Mouse (Mus musculus) limb, embryonic 10.5 days (tissue): Measurements from ENCODE around the gene Zswim8. TPM values are rescaled to one million over a fixed set of nuclear protein-coding genes. Genes with fewer than 3 reads are reported as not detected.

Experiments
- DNase-seq: peaks from one replicate; pipeline ENCODE4 v3.0.0-alpha.2; 2017; ENCODE audit warnings: low spot score
- H3K27ac ChIP-seq: fragments of 300-500 bp; sonication (generic); 2 replicates; pipeline ENCODE4 v1.5.1; 2016; ENCODE audit warnings: mild to moderate bottlenecking
- H3K27me3 ChIP-seq: fragments of 300-500 bp; sonication (generic); 2 replicates; pipeline ENCODE4 v1.6.1; 2016; ENCODE audit warnings: low read depth, mild to moderate bottlenecking; ENCODE audit not compliant: poor library complexity, severe bottlenecking
- H3K36me3 ChIP-seq: fragments of 300-500 bp; sonication (generic); 2 replicates; pipeline ENCODE4 v1.6.1; 2016; ENCODE audit warnings: mild to moderate bottlenecking, moderate library complexity
- H3K4me1 ChIP-seq: fragments of 300-500 bp; sonication (generic); 2 replicates; pipeline ENCODE4 v1.6.1; 2016
- H3K4me3 ChIP-seq: fragments of 300-500 bp; sonication (generic); 2 replicates; pipeline ENCODE4 v1.5.1; 2016; ENCODE audit warnings: mild to moderate bottlenecking, moderate library complexity
- H3K9me3 ChIP-seq: fragments of 300-500 bp; sonication (generic); replicated peaks from 2 replicates; pipeline ENCODE4 v1.6.1; 2016; ENCODE audit warnings: mild to moderate bottlenecking
- WGBS: fragments of 180-500 bp; shearing (Covaris S2); methylation state at CpG from one replicate; pipeline ENCODE4 v1.1.7; 2016; 5-methylcytosine and 5-hydroxymethylcytosine counted together
- polyA plus RNA-seq: library from polyadenylated mRNA; unstranded; fragments of >200 nt; fragmentation: Nextera tagmentation; extraction: Ambion mirVana; gene quantifications from 2 replicates; pipeline ENCODE4 v1.2.1, GENCODE M21; 2016

The Zswim8 gene
- 32.5 and 39.3 TPM in 2 replicates for polyA plus RNA-seq

DNA sequence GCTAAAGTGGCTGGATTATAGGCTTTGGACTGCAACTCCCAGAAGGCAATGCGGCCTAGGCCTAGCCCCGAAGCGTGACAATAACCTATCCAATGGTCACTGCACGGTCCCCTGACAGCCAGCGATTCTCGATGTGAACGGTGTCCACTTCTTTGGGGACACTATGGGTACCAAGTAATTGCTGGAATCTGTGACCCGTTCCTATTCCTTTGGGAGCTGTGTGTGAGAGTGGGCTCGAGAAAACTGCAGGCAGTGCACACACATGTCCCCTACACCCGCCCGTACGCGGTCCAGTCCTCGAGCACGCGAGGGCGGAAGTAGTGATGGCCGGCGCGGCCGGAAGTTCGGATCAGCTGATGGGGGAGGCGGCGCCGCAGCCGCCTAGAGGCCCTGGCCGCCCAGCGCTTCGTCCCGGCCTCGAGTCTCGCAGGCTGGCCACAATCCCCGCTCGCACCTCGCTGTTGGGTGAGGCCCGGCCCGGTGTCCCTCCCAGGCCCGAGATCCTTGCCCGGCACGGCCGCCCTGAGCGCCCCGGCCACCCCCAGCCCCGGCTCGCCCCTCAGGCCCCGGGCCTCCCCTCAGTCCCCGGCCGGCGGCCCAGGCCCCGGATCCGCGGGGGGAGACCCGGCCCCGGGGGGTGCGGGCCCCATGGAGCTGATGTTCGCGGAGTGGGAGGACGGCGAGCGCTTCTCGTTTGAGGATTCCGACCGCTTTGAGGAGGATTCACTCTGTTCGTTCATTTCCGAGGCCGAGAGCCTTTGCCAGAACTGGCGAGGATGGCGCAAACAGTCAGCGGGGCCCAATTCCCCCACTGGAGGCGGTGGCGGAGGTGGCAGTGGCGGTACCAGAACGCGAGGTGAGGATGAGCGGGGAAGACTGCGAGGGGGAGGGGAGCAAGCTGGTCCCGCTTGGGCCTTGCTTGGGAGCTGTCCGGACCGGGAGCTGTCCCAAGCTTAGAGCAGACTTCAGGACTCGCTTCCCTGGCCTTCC, at the start of gene Zswim8:
TSS of gene Zswim8 (plus strand) at position 352 of the 990 bp plus-strand sequence.
- Histone ChIP-seq H3K36me3 (peaks cover 48% of the 10 kb centered on the region), H3K4me1 (peaks cover 24% of the 10 kb centered on the region), H3K27me3 (no peaks in the 10 kb centered on the region), H3K9me3 (no peaks in the 10 kb centered on the region), H3K4me3 (peak within 1 kb of the TSS; percentile 99), H3K27ac (peak within 1 kb of the TSS; percentile 95)
- DNase-seq = peak; percentile 94
- WGBS = under 1% methylated on average over 80 of the region's 80 CpGs

GRCm38 (mm10) chr14:20658326-20658725, 49.0 kb upstream of the Zswim8 start:
- Histone ChIP-seq H3K27ac (no peak overlapping the region), H3K4me3 (no peak overlapping the region), H3K27me3 (peaks cover 19% of the 10 kb centered on the region), H3K36me3 (no peaks in the 10 kb centered on the region), H3K4me1 (peaks cover 27% of the 10 kb centered on the region), H3K9me3 (no peaks in the 10 kb centered on the region)
- no peak for DNase-seq

DNA sequence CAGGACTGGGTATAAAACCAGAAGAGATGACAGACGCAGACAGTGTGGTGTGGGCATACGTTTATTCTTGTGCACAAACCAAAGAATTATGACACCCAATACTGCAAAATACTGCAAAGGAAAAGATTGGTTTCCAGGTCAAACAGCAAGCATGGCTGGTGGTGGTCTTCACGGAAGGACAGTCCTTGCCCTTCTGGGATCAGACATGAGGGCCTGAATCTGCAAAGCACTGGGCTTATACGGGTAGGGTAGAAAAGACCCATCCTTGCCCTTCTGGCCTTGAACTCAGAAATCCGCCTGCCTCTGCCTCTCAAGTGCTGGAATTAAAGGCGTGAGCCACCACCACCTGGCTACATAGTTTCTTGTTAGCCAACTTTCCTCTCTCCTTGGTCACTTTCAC, 48.5 kb upstream of the Zswim8 start:
- WGBS = 89% methylated on average over 6 of the region's 6 CpGs
- H3K27ac ChIP-seq = no peak overlapping the region
- no peaks in the 10 kb centered on the region for H3K9me3 ChIP-seq
- no peaks in the 10 kb centered on the region for H3K36me3 ChIP-seq
- H3K4me3 ChIP-seq = no peak overlapping the region
- peaks cover 25% of the 10 kb centered on the region for H3K27me3 ChIP-seq
- no peak for DNase-seq
- H3K4me1 ChIP-seq = peaks cover 27% of the 10 kb centered on the region

- no peak overlapping the region for H3K27ac ChIP-seq
- DNase-seq = no peak
Observed at GRCm38 (mm10) chr14:20659687-20660086, 47.7 kb upstream of the Zswim8 start.

DNA sequence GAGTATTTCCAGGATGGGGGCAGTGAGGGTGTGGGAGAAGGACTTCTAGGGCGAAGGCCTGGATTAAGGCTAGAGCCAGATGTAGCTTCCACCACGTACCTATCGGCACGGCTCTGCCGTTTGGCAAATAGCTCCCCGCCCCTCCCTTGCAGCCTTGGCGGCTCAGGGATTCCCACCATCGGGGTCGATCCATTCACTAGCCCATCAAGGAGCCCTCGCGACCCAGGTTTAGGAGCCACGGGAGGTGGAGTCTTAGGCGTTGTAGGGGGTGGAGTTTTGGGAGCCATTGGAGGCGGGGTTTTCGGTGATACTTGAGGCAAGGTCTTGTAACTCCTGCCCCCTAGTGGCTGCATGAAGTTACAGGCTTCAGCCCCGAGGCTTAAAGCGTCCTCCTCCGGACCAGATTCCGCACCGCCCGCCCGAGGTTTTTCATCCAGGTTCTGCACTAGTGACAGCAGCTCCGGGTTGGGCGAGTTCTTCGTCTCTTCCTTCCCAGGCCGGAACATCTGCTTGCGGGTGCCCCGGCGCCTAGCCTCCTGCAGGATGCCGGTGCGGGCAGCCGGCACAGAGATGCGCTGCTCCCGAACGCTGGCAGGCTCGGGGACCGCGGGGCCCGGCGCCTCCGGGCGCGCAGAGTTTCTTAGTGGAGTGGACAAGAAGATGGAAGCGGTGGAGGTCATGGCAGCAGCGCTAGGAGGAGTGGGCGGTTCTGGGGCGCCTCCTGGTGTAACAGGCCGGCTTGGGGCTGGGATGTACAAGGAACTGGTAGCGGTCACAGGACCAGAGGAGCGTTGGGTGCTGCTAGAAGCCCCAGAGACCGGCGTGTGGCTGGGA, 46.3 kb upstream of the Zswim8 start:
- WGBS = 2% methylated on average over 52 of the region's 52 CpGs
- Histone ChIP-seq H3K9me3 (no peaks in the 10 kb centered on the region), H3K4me3 (peak overlapping the region; percentile 76), H3K27ac (peak overlapping the region; percentile 87), H3K27me3 (peaks cover 36% of the 10 kb centered on the region), H3K4me1 (peaks cover 32% of the 10 kb centered on the region), H3K36me3 (no peaks in the 10 kb centered on the region)
- peak; percentile 92 for DNase-seq

More at GRCm38 (mm10) chr14:20659687-20660086, 47.7 kb upstream of the Zswim8 start:
- Histone ChIP-seq H3K9me3 (no peaks in the 10 kb centered on the region), H3K27me3 (peaks cover 31% of the 10 kb centered on the region), H3K36me3 (no peaks in the 10 kb centered on the region), H3K4me1 (peaks cover 32% of the 10 kb centered on the region), H3K4me3 (no peak overlapping the region)
- 97% methylated on average over 7 of the region's 7 CpGs for WGBS

DNA sequence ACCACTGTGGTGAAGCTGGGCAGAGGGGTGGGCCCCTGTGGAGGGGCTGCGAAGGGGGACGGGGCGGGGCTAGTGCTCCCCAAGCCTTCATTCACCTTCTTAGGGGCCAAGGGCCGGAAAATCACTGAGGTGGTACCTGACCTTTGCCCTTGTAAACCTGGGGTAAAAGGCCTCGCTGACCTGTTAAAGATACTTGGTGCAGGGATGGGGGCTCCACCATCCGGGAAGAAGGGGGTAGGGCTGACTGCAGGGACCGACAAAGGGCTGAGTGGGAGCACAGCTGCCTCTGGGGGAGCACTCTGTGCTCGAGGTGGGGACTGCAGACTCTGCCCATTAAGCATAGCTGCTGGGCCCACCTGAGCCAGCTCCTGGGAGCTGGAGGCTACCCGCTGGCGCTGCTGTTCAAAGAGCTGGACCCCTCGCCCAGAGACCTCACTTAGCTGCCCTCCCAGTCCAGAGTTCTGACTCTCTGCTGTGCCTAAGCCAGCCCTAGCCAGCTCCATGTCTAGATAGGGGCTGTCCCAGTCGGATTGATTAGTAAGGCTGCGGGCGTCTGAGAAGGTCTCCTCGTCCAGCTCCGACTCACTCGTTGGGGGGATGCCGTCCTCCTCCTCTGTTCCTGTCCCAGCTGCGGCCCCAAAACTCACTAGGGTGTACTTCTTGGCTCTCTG, 45.6 kb upstream of the Zswim8 start:
- H3K9me3 ChIP-seq = no peaks in the 10 kb centered on the region
- peak overlapping the region; percentile 76 for H3K4me3 ChIP-seq
- peak overlapping the region; percentile 87 for H3K27ac ChIP-seq
- DNase-seq = peak; percentile 59
- H3K27me3 ChIP-seq = peaks cover 38% of the 10 kb centered on the region
- WGBS = 12% methylated on average over 19 of the region's 19 CpGs
- no peaks in the 10 kb centered on the region for H3K36me3 ChIP-seq
- peaks cover 28% of the 10 kb centered on the region for H3K4me1 ChIP-seq

DNA sequence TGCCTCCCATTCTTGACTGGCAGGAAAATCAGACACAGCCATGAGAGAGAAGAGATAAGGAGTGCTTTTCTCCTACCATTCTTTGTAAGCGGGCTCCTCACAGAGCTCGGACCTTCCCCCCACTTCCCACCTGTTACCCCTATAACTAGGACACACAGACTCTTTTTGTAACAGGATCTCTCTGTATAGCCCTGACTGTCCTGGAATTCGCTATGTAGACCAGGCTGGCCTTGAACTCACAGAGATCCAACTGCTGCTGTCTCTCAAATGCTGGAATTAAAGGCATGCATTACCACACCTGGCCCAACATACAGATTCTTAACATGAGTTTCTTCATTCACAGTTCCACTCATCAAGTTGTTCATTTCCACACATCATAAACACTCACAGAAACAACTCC, 44.6 kb upstream of the Zswim8 start:
- no peak for DNase-seq
- Histone ChIP-seq H3K4me1 (peaks cover 28% of the 10 kb centered on the region), H3K27me3 (peaks cover 45% of the 10 kb centered on the region), H3K4me3 (peak overlapping the region; percentile 76; the same call in 1 of the 2 replicates), H3K36me3 (no peaks in the 10 kb centered on the region), H3K9me3 (no peaks in the 10 kb centered on the region), H3K27ac (no peak overlapping the region)
- WGBS = 89% methylated on average over 3 of the region's 3 CpGs

DNA sequence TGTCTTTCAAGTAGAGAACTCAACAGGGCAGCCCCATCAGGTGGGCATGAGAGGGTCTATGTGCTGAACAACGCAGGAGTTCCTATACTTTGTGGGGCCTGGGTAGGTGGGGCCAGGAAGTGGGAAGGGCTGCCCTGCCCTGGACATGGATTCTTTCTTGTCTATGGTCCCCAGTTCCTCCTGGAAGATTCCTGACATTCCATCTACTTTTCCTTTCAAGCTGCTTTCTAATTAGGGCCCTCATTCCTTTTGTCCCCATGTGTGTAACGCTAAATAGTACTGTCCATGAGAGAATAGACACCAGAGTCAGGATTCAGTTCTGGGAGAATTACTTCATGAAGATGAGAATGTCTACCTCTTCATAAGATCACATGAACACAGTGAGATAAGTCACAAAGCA, 43.8 kb upstream of the Zswim8 start:
- no peak for DNase-seq
- H3K27ac ChIP-seq = no peak overlapping the region
- no peak overlapping the region for H3K4me3 ChIP-seq
- H3K36me3 ChIP-seq = no peaks in the 10 kb centered on the region
- no peaks in the 10 kb centered on the region for H3K9me3 ChIP-seq
- peaks cover 28% of the 10 kb centered on the region for H3K4me1 ChIP-seq
- peaks cover 53% of the 10 kb centered on the region for H3K27me3 ChIP-seq
- 69% methylated on average over 2 of the region's 2 CpGs for WGBS

- no peaks in the 10 kb centered on the region for H3K9me3 ChIP-seq
Observed at GRCm38 (mm10) chr14:20664436-20664835, 42.9 kb upstream of the Zswim8 start.

DNA sequence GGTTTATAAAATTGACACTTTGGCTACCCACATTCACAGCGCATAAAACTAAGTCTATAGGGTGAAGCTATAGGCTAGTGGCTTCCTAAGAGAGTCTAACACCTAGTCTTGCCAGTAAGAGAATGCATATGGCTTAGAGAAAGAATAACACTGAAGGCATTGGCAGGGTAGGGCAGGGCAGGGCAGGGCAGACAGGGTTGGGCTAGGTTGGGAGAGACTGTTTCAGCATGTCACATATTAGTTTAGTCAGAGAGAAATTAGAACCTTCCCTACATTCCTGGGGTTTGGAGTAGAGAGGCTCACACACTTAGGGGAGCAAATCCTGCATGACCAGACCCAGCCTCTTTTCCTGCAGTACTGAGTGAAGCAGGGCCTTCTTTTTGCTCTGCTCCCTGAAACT, 39.9 kb upstream of the Zswim8 start:
- Histone ChIP-seq H3K27me3 (peaks cover 46% of the 10 kb centered on the region), H3K36me3 (0 out of 2 replicates have a peak, but pooled peaks cover 2% of the 10 kb centered on the region), H3K9me3 (no peaks in the 10 kb centered on the region), H3K4me1 (peaks cover 7% of the 10 kb centered on the region; the same call in 1 of the 2 replicates), H3K27ac (no peak overlapping the region), H3K4me3 (no peak overlapping the region)
- DNase-seq = no peak
- 72% methylated on average over 1 of the region's 1 CpGs for WGBS

More at GRCm38 (mm10) chr14:20664436-20664835, 42.9 kb upstream of the Zswim8 start:
- 74% methylated on average over 3 of the region's 3 CpGs for WGBS
- peak overlapping the region; percentile 3; the same call in 1 of the 2 replicates for H3K27ac ChIP-seq
- peaks cover 53% of the 10 kb centered on the region for H3K27me3 ChIP-seq
- no peak for DNase-seq
- peak overlapping the region; percentile 9; the same call in 1 of the 2 replicates for H3K4me3 ChIP-seq
- no peaks in the 10 kb centered on the region for H3K36me3 ChIP-seq
- peaks cover 28% of the 10 kb centered on the region for H3K4me1 ChIP-seq

- no peak for DNase-seq
- Histone ChIP-seq H3K9me3 (no peaks in the 10 kb centered on the region), H3K4me3 (no peak within 1 kb of the TSS), H3K4me1 (peaks cover 6% of the 10 kb centered on the region; the same call in 1 of the 2 replicates), H3K27me3 (peaks cover 38% of the 10 kb centered on the region), H3K36me3 (0 out of 2 replicates have a peak, but pooled peaks cover 3% of the 10 kb centered on the region), H3K27ac (0 out of 2 replicates have a peak within 1 kb of the TSS, but pooled peaks have one; percentile 25)
- 87% methylated on average over 8 of the region's 8 CpGs for WGBS
Observed at GRCm38 (mm10) chr14:20668154-20668810, 39.1 kb upstream of the Zswim8 start, which contains the start of gene Synpo2l. Gene Synpo2l (minus strand): TSS chr14:20668354.
